Comparison of ENCODE assay signal across 9 mouse cellular contexts in the genomic region with DNA sequence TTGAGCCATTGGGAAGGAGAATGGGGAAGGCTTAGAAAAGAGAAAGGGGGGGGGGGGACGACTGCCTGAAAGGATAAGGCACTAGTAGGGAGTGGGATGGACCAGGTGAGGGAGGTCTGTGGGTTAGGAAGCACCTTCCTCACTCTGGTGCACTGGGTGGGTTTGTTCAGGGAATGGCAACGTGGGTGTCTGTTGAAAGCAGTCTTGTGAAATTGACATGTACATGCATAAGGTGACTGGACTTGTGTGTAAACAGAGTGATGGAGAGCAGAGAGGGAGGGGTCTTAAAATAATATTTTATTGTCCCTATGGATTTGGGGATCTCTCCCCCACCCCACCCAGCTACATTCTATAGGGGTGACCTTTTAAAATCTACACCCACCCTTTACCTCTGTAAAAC.
DNase-seq lines count a peak whose midpoint lies in the region; ATAC-seq and TF ChIP-seq lines count a peak whose summit lies in the region.
"Had no signal": no experiment of that assay in that cellular context is flagged by ENCODE, and none has a peak within 500 bp of the region (broad histone marks: within the 10 kb centered on the region; RNA-seq: fewer than 3 reads in every experiment).

No protein-coding gene starts in this region.

- peaks cover 99% of the 10 kb centered on the region for H3K27me3 ChIP-seq in heart, embryonic 14.5 days (ENCODE audit: control insufficient read depth, insufficient read depth, low read length)
- H3K27me3 ChIP-seq in forebrain, postnatal 0 days (ENCODE audit: insufficient read depth, low read length): no peaks in the 10 kb centered on the region
- H3K27me3 ChIP-seq in midbrain, embryonic 14.5 days (ENCODE audit: control insufficient read depth, insufficient read depth, low read length): no peaks in the 10 kb centered on the region

- peak overlapping the region in 1 of 2 experiments; percentile 38; a peak in 1 of 4 replicates for H3K4me3 ChIP-seq in heart, embryonic 14.5 days (ENCODE audit: control insufficient read depth in 1 of 2, insufficient read depth in 1 of 2, low read depth in 1 of 2, low read length in 2 of 2)
- H3K4me3 ChIP-seq in forebrain, postnatal 0 days (ENCODE audit: low read depth, low read length): peak overlapping the region; percentile 74
- peak overlapping the region; percentile 87 for H3K4me3 ChIP-seq in midbrain, embryonic 14.5 days (replicated peaks; ENCODE audit: low read depth, low read length)

- no peak for TF ChIP-seq CTCF in forebrain, postnatal 0 days (IDR thresholded peaks at IDR 0.05; ENCODE audit: low read depth)

- H3K4me2 ChIP-seq in heart, embryonic 14.5 days (ENCODE audit: low read length): peak overlapping the region; percentile 67
- peak overlapping the region; percentile 90 for H3K4me2 ChIP-seq in forebrain, postnatal 0 days (ENCODE audit: low read depth)
- peak overlapping the region; percentile 75 for H3K4me2 ChIP-seq in midbrain, embryonic 14.5 days (ENCODE audit: low read length)

- H3K4me1 ChIP-seq in heart, embryonic 14.5 days (ENCODE audit: control insufficient read depth in 2 of 2, insufficient read depth in 2 of 2, low read length in 2 of 2): peaks cover 10 to 23% of the 10 kb centered on the region in 2 experiments; a peak in 3 of 4 replicates
- H3K4me1 ChIP-seq in forebrain, postnatal 0 days (ENCODE audit: insufficient read depth): peaks cover 11% of the 10 kb centered on the region
- peaks cover 38% of the 10 kb centered on the region for H3K4me1 ChIP-seq in midbrain, embryonic 14.5 days (ENCODE audit: control insufficient read depth, insufficient read depth, low read length)

- no peak overlapping the region for H3K9ac ChIP-seq in heart, embryonic 14.5 days (ENCODE audit: low read length)
- peak overlapping the region; percentile 99 for H3K9ac ChIP-seq in forebrain, postnatal 0 days
- peak overlapping the region; percentile 100 for H3K9ac ChIP-seq in midbrain, embryonic 14.5 days (replicated peaks; ENCODE audit: low read length)

- no peak overlapping the region for H3K27ac ChIP-seq in heart, embryonic 14.5 days (replicated peaks in 1 of 2; ENCODE audit: control insufficient read depth in 1 of 2, insufficient read depth in 1 of 2, low read depth in 2 of 2, low read length in 2 of 2)
- peak overlapping the region; percentile 100 for H3K27ac ChIP-seq in forebrain, postnatal 0 days (ENCODE audit: low read depth, low read length)
- H3K27ac ChIP-seq in midbrain, embryonic 14.5 days (replicated peaks; ENCODE audit: low read depth, low read length): peak overlapping the region; percentile 100

- no peaks in the 10 kb centered on the region for H3K9me3 ChIP-seq in heart, embryonic 14.5 days (ENCODE audit: control insufficient read depth, low read length)
- no peaks in the 10 kb centered on the region for H3K9me3 ChIP-seq in forebrain, postnatal 0 days (ENCODE audit: low read length)
- H3K9me3 ChIP-seq in midbrain, embryonic 14.5 days (ENCODE audit: control insufficient read depth, low read length): no peaks in the 10 kb centered on the region

- H3K36me3 ChIP-seq in heart, embryonic 14.5 days (ENCODE audit: control insufficient read depth, insufficient read depth, low read length): no peaks in the 10 kb centered on the region
- peaks cover 17% of the 10 kb centered on the region for H3K36me3 ChIP-seq in forebrain, postnatal 0 days (ENCODE audit: insufficient read depth)
- peaks cover 41% of the 10 kb centered on the region for H3K36me3 ChIP-seq in midbrain, embryonic 14.5 days (ENCODE audit: control insufficient read depth, insufficient read depth, low read length)

- DNase-seq in heart, adult 8-10 months (ENCODE audit: low spot score): no peak
- DNase-seq in R1 (ENCODE audit: low read depth, low spot score): peak; percentile 51
- no peak for DNase-seq in forebrain, postnatal 0 days
- no peak for DNase-seq in midbrain, embryonic 14.5 days
- no peak for DNase-seq in testis, postnatal 10 days (ENCODE audit: low spot score)
- DNase-seq in frontal cortex, postnatal 25 days (ENCODE audit: low spot score in 2 of 2): no peak
- no peak for DNase-seq in thymus, postnatal 10 days (ENCODE audit: low spot score in 2 of 2)
- DNase-seq: gastrocnemius, postnatal 25 days had no signal

- 0% methylated on average over 1 of the region's 2 CpGs for WGBS in heart, embryonic 14.5 days
- WGBS in forebrain, postnatal 0 days: 0% methylated on average over 2 of the region's 2 CpGs
- 0% methylated on average over 2 of the region's 2 CpGs for WGBS in midbrain, embryonic 14.5 days

- ATAC-seq in heart, embryonic 14.5 days (ENCODE audit: insufficient number of reproducible peaks, insufficient read depth, low FRiP score, low read depth): no peak
- ATAC-seq in forebrain, postnatal 0 days: no peak
- ATAC-seq in midbrain, embryonic 14.5 days (ENCODE audit: low FRiP score, low TSS enrichment): no peak

Comparison
In these comparisons a context has a peak if more than half of its experiments do, and no peak if none do; other contexts are left out.
1. H3K27ac ChIP-seq: peak in forebrain, postnatal 0 days (single experiment) and midbrain, embryonic 14.5 days (single experiment); none in heart, embryonic 14.5 days (0 of 2).
2. Peak in every context shown above with its lines, with median percentiles within 50 percentile points of each other: H3K4me2 ChIP-seq.